Mouse (Mus musculus) WW6 (cell line): ENCODE data around the gene Sema5a.

Source experiments
- DNase-seq: peaks from one replicate; pipeline ENCODE4 v3.0.0-alpha.2; 2013; ENCODE audit warnings: low read depth, low spot score

Gene Sema5a

DNA sequence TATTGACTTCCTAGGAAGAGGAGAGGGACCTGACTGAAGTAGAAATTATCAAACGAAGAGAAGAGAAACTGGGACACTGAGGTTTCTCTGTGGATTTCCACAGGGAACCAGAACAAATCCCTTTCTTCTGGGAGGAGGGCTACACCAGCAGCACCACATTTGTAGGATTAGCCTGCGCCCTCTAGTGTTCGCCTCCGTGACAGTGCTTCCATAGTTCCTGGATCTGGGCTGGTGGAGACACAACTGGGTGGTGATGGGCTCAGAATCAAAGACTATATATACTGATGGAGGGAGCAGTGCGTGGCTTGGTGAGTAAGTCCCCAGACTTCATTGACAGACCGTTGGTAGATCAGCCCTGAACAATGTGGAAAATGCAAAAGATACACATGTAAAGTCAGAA is 193.0 kb downstream of the Sema5a start:
- peak; percentile 29 for DNase-seq

DNA sequence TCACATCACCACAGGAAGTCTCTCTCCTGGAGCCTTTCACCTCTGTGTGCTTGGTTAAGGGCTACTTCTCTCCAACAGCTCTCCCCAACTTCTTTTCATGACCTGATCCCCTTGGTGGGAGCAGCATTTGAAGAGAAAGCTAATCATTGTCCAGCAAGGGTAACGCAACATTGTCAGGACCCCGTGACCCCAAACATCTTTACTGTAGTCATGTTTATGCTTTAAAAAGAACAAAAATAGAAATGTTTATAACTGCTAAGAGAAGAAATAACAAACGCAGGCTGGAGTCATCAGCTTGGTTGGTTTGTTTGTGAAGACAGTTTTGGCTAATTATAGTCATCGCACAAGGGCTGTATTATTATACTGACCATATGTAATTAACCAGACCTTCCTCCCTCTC is 198.1 kb downstream of the Sema5a start:
- no peak for DNase-seq

DNA sequence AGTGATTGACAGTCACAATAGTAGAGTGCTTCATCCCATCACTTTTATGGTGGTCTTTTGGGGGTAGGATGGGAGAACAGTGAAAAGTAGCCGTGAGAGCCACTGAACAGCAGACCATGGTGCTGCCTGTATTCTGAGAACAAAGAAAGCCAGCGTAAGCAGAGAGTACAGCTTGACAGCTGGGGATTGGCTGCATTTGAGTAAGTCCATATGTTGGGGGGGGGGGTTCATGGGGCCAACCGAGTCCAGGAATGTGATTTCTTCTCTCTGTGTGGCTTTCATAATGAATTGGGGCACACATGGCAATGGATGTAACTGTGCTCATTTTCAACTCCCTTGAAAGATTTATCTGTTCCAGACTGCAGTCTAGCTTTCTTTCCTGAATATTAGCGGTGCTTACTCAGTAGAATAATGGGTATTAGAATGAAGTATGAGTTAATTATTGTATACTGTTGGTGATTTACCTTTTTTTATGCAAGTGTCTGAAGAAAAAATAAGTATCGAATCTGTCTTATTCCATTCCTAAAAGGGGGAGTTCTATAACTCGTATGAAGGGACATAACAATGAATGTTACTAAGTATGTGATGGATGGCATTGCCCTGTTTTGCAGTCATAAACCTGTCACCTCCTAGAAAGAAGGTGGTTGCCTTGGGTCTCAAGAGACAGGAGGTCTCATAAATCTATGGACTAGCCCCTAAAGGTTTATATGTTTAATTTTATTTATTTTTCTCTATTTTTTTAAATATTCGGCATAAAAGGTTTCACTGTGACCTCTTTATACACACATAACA is 203.1 kb downstream of the Sema5a start:
- no peak for DNase-seq

DNA sequence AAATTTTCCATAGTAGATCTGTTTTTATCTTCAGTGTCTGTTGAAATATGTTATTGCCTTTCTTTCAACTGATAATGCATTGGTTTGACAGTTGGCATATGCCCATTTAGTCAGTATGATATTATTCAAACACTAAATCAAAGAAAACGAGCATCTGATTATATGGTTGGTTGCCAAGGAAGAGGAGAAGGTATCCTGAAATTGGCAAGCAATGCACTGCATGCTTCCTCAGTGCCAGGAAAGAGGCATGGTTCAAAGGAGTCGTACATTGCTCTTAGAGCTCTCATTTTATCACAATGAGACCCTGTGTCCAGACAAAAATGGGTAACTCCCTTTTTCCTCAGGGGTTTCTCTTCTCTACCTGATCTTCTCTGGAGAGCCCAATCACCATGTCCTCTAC is 214.4 kb downstream of the Sema5a start:
- DNase-seq, result no peak

DNA sequence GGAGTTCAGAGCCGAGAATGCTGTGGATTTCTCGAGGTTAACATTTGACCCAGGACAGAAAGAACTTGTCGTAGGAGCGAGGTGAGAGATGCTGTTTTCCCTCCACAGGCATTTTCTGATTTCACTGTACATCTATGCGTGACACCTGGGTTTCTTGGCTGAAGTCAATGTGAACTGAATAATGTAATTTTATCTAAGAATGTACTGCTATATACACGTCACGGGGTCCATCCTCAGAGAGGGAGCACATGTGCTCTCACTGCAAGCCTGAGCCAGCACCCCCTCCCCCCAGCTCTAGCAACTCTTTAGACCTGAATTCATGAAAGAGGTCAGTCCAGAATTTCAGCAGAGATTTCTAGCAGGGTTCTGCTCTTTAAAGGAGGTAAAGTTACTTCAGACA is 215.6 kb downstream of the Sema5a start:
- no peak for DNase-seq

DNA sequence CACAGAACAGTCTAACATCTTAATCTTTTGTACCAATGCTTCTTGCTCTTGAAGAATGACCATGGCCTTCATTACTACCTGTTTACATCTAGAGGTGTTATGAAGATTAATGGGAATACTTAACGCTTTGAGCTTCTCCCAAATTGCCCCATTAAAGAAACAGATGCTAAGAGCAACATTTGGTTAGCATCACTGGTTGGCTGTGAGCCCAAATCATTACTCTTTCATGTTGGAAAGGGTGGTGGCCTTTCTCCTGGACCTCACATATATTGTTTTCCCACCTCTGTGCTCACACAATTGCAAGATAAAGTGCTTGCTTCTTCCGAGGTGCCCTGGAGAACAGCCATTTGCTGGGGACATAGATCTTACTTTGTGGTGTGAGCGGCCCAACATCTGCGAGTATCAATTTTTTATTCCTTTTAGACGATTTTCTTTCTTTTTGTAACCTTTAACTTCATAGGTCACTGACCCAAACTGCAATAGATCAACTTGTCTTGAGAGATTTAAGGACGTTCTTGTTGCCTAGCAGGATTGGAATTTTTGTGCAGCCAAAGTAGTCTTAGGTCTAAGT is 227.0 kb downstream of the Sema5a start:
- no peak for DNase-seq

DNA sequence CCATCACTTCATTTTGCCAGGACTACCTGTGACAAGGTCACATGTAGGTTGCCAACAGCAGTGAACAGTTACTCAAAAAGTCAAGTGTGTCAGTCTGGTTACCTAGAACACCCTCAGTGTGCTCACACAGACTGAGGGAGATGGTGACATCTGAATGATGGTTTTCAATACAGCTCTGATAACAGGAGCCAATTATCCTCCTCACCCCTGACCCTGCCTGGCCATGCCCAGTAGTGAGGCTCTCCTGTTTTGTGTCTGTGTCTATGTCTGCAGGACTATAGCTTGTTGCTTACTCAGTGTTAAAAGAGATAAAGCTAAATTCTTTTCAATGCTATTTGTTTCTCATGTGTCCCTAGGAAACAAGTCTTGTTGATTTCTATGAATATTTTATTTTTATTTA is 236.1 kb downstream of the Sema5a start:
- no peak for DNase-seq

DNA sequence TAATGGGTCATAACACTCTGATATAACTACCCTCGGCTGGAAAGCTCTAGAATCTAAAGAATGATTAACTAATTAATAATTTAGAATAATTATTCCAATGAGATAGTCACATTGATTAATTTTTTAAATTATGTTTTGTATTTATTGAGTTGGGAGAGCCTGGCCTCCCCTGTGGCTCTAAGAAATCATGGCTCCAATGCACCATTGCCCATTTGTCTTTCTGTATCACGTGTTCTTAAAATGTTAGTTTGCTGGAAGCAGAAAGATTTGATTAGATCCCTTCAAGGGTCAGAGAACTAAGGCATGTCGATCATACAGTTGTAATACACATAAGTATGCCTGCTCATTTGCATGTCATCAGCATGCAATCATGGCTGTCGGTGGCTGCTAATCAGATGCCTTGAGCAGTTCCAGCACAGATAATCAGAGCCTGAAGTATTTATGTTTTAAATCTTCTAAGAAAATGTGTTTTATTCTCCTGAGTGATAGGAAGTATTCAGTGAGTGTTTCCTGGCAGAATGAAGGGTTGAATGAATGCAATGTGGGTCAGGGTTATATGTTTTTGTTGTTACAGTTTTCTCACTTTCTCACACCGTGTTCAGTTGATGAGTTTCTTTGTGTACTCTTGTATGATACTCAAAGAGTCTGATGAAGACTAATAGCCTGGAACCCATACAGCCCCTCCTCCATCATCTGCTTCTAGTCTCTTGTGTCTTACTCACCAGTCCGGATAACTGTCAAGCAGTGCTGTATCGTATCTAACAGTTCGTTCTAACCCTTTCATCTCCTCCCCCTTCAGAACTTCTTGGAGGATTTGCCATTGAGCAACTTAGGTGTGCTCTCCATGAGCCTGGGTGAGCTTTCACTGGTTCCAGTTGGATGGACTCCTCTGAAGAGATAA is 240.7 kb downstream of the Sema5a start:
- no peak for DNase-seq

DNA sequence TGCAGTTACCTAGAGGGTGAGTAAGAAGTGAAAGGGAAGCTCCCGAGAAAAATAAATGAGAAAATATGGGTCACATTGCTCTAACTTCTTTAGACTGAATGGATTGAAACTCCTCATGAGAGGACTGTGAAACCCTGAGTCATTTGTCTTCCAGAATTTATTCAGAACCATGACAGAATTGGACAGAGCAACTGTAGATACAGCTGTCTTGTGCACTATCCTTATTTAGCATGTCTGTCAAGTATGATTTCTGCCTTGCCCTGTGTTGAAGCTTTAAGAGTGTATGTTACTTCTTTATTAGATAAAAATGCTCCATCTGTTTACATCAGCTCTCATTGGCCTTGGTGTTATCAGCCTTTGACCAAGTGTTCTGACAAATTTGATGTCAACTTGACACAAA is 243.4 kb downstream of the Sema5a start:
- no peak for DNase-seq

DNA sequence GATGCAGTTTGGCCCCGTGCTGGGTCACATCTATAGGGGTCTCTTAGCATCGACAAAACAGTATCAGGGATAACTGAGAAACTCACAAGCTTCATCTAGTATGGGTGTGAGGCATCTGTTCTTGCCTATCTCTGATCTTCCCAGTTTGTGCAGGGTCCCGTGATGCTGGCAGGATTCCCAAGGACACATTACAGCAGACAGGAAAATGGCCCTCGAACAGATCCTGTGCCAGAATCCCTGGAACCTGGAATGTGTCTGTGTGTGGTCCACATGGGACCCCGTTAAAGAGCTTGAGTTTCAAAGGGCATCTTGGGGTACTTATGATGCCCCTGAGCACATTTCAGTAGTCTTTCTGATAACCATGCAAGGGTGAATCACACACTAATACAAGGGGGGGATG is 249.6 kb downstream of the Sema5a start:
- DNase-seq, result no peak

DNA sequence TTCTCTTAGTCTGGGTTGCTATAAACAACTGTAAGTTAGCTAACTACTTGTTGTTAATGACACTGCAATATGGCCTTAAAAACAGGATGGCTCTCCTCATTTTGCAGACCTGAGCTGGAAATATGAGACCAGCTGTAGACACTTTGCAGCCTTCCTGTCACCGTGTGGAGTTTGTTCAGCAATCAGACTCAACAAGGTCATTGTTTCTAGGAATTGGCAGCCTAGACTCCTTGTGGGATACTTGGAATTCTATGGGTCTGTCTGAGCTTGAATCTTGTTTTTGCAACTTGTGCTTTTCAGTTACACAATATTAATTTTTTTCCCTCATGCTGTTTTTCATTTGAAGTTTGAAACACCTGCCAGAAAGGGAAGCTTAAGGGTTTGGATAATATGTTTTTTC is 250.3 kb downstream of the Sema5a start:
- DNase-seq, result no peak

DNA sequence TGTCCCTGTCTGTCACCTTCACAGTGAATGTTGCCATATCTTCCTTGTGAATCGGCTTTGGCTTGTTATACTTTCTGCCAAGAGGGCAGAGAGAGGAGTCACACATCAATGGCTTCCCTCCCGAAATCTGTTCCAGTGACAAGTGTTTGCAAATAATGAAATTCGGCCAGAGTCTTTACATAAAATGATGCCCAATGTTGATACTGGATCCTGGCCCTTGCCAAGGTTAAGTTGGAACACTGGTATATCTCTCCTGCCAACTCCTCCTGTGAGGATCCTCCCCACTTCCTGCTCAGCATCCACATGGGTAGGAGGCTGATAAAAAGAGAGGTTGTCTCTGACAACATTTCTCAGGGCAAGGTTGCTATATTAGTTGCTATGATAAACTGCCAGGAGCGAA is 252.3 kb downstream of the Sema5a start:
- no peak for DNase-seq

DNA sequence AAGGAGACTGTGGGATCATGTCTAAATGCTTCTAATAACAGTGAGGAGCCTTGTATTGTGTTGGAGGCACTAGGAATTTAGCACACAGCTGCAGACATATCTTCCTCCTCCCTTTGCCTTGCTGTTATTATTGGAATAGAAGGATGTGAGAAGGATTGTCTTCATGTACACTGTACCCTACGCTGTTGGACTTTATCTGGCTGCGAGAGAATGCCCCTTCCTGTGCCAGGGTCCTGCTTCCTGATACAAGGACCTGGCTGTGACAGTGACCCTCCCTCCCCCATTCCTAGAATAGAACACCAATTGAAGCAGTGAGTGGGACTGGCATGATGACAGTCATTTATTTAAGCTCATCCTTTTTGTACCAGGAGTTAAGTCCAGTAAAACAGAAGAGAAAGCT is 261.3 kb downstream of the Sema5a start:
- DNase-seq, result no peak

DNA sequence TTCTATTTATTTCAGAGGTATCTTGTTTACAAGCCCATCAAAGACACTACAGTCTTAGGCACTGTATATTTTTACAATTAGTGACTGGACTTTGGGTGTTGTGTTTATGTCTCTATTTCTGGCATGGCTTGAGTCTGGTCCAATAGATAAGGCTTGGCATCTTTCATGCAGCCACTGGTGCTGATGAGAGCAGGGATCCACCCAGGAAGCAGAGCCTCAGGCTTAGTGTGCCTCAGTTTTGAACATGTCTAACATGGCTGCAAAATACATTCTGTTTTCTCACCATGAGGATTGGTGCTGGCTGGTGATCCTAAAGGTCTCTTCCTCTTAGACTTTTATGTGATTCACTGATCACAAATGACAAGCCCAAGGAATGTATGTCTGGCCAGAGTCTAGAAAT is 263.7 kb downstream of the Sema5a start:
- DNase-seq, result no peak

DNA sequence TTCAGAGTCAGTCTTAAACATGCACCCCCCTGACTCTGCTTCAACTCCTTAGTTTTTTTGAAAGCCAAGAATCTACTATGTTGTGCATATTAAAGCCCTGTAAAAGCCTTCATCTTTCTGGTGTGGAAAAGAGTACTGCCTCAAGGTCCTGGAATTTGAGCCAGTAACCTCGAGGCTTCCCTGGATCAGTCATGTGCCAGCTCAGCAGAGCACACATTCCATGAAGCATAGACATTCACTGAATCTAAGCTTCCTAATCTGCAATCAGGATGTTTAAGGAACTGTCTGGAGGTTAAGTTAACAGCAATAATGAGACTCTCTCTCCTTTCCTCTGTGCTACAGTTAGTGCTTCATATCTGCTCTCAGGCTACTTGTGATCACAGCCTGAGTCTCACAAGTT is 270.3 kb downstream of the Sema5a start:
- DNase-seq, result no peak

DNA sequence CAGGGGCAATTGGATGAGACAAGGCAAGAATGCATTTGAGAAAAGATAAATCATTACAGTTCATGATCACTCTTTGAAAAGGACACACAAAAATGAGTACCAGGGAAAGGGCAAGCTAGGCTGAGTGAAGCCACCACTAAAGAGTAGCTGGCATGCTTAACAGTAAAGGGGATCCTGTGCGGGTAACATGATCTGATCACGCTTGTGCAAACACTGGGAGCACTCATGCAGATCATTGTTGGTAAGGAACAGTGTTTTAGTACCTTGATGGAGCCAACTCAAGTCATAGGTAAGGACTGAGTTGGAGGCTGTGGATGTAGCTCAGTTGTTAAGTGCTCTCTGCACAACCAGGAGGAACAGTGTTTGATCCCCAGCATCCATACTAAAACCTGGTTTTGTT is 273.3 kb downstream of the Sema5a start:
- no peak for DNase-seq

DNA sequence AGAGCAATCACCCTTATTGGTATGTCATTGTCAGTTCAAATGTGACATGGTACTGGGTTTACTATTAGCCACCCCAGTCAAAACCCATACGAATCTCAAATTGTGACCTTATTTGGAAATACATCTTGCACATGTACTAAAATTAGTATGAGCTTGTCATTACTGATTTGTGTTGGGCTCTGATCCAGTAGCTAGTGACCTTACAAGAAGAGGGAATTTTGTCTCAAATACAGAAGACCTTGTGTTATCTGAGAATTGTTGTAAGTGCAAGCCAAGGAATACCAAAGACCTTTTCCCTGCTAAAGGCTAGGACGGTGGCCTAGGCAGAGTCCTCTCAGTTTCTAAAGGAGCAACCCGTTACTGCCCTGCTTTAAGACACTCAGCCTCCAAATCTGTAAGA is 287.9 kb downstream of the Sema5a start:
- no peak for DNase-seq

DNA sequence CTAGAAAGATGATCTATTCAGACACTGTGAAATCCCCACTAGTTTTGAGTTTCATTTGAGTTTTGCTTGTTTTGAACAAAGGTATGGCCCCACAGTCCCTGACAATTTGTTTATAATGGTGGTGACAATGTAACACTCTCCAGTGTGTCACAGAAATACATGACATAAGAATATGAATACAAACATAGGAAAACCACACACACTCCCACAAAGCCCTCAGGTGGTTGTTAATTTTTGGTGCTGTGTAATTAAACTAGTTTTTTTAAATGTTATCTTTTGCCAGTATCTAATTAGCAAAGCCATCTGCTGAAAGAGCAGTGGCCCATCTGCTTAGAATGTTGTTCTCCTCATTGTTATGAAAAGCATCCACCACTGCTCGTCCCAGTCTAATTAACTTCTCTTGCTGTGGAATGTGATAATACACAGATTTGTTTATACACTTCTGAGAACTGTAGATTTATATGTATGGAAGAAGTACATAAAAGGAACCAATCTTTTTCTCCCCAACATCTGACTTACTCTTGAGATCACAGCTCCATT is 289.0 kb downstream of the Sema5a start:
- DNase-seq, result no peak

DNA sequence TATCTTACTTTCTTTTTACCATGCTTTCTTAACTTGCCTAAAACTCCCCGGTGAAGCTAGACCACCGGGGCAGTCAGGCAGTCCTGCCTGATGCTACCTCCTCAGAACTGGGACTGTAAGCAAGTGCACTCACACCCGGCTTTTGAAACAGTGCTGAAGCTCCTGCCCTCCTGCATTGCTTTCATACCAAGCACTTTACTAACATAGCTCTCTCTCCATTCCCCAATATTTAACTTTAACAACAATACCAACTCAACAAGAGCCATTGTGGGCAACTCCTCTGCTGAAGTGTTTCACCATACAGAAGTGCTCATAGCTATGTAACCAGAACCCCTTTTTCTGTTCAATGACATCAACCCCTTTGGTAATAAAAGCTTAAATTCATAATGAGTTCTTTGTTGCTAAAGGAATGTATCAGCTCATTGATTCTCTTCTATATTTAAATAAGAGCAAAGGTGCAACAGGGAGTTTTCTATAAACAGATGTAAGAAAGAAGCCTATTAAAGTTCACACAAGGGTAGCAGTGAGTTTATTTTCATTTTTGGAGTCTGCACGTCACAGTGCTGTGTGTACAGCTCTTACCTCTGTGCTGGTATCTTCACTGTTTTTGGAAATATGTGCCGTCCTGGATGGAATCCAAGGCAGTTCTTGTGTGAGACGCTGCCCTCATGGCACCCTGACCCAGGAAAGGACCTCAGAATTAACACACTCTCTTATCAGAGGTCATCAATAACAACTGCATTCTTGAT is 292.3 kb downstream of the Sema5a start:
- DNase-seq, result no peak

DNA sequence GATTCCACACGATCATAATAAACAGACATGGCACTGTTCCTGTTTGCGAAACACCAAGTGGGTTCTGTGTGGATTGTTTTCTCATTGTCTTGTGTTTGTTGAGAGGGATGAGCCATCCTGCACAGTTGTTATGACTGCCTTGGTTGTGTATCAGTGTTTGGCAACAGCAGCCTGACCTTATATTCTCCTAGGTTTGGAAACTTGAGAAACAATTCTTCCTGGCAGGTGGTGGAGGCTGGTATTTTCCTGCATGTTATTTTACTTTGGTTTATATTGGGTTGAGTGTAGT is 292.8 kb downstream of the Sema5a start:
- no peak for DNase-seq

DNA sequence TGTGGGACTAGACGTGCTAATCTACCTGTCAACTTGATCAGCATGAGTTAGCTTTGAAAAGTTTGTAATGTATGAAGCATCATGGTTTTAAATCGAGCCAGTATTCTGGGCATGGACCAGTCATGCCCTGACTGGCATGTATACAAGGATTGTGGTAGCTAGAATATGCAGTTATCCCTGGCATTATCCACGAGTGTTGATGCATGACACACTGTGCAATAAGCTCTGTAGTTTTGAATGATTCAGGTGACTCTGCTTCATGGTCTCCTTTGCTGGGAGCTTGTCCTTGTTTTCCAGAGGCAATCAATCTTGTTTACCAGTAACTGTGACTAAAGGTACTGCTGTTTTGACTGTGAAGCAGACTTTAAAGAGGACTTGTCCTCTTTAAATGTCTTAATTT is 293.5 kb downstream of the Sema5a start:
- no peak for DNase-seq

DNA sequence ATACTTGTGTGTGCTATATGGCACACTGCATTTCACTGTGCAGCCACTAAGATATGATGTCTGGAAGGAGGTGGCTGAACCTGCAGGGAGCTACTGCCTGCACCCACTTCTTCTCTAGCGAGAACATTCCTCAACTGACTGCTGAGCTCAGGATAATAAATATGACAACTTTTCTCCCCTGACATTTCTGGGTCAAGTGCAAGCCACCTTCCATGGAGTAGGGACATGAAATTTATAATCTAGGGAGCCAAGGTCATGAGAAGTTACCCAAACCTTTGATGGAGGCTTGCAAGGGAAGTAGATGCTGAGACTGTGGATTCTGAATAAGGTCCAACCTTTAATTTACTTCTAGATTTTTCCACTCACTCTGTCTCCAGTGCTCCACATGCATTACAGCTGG is 298.1 kb downstream of the Sema5a start:
- DNase-seq, result no peak
